Comparison of ENCODE assay signal across 8 mouse cellular contexts in the genomic region with DNA sequence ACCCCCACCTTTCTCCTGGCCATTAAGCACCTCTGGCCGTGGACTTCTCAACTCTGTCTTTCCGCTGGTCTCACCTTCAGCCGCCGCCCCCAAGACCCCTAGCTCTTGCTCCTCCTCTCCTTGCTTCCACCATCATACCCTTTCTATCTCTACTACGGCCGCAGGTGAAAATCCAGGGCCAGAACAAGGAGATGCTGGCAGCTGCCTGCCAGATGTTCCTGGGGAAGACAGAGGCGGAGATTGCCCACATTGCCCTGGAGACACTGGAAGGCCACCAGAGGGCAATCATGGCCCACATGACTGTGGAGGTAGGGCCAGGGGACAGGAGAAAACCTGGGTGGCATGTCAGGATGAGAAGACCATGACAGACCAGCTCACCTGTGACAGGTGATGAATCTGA. TPM values are rescaled to one million over a fixed set of nuclear protein-coding genes. Genes with fewer than 3 reads are reported as not detected.
DNase-seq lines count a peak whose midpoint lies in the region; ATAC-seq lines count a peak whose summit lies in the region.

No protein-coding gene starts in this region.

- no peak for DNase-seq in heart, postnatal 14 days
- peak; percentile 42 for DNase-seq in ES-CJ7 (ENCODE audit: low read depth, low spot score)
- DNase-seq in liver, embryonic 11.5 days (ENCODE audit: low spot score), result no peak
- DNase-seq in ovary, postnatal 14 days (ENCODE audit: low spot score), result no peak

- no peak overlapping the region; the same call in 1 of the 2 replicates for H3K4me3 ChIP-seq in heart, embryonic 11.5 days (ENCODE audit: low read depth, low read length)
- peak overlapping the region; percentile 70 for H3K4me3 ChIP-seq in forebrain, embryonic 12.5 days (replicated peaks)
- peak overlapping the region; percentile 79 for H3K4me3 ChIP-seq in liver, embryonic 11.5 days (ENCODE audit: low read depth, low read length)

- peak overlapping the region; percentile 98 for H3K4me2 ChIP-seq in heart, embryonic 11.5 days
- H3K4me2 ChIP-seq in forebrain, embryonic 12.5 days, result peak overlapping the region; percentile 81
- H3K4me2 ChIP-seq in liver, embryonic 11.5 days, result peak overlapping the region; percentile 100

- peak overlapping the region; percentile 79; the same call in 1 of the 2 replicates for H3K9ac ChIP-seq in heart, embryonic 11.5 days (ENCODE audit: low read depth, low read length)
- no peak overlapping the region for H3K9ac ChIP-seq in forebrain, embryonic 12.5 days
- H3K9ac ChIP-seq in liver, embryonic 11.5 days (ENCODE audit: low read depth, low read length), result peak overlapping the region; percentile 83

- 62% methylated on average over 7 of the region's 7 CpGs for WGBS in heart, embryonic 11.5 days (ENCODE audit: insufficient replicate concordance)
- 69% methylated on average over 7 of the region's 7 CpGs for WGBS in forebrain, embryonic 12.5 days
- WGBS in liver, embryonic 11.5 days, result 61% methylated on average over 7 of the region's 7 CpGs

- no peak for ATAC-seq in heart, embryonic 11.5 days (replicated peaks; ENCODE audit: insufficient number of reproducible peaks, low FRiP score, low TSS enrichment)
- no peak for ATAC-seq in forebrain, embryonic 12.5 days (ENCODE audit: low FRiP score)
- no peak for ATAC-seq in liver, embryonic 11.5 days (replicated peaks; ENCODE audit: low FRiP score)
- no peak for ATAC-seq in granulocyte monocyte progenitor cell, adult 5-6 weeks (replicated peaks; ENCODE audit: poor library complexity, severe bottlenecking)
- no peak for ATAC-seq in activated CD4-positive, CD25-positive, alpha-beta regulatory T cell, adult 4 months

- no peak overlapping the region for H3K27ac ChIP-seq in heart, embryonic 11.5 days (ENCODE audit: low read depth, low read length)
- H3K27ac ChIP-seq in forebrain, embryonic 12.5 days, result no peak overlapping the region
- H3K27ac ChIP-seq in liver, embryonic 11.5 days (ENCODE audit: low read depth, low read length), result peak overlapping the region; percentile 97

- no peaks in the 10 kb centered on the region for H3K9me3 ChIP-seq in heart, embryonic 11.5 days (replicated peaks; ENCODE audit: control insufficient read depth, low read length)
- no peaks in the 10 kb centered on the region for H3K9me3 ChIP-seq in forebrain, embryonic 12.5 days
- H3K9me3 ChIP-seq in liver, embryonic 11.5 days (ENCODE audit: control insufficient read depth, low read length), result no peaks in the 10 kb centered on the region

- peaks cover 8% of the 10 kb centered on the region; the same call in 1 of the 2 replicates for H3K4me1 ChIP-seq in heart, embryonic 11.5 days (ENCODE audit: control insufficient read depth, insufficient read depth, low read length)
- peaks cover 35% of the 10 kb centered on the region for H3K4me1 ChIP-seq in forebrain, embryonic 12.5 days
- H3K4me1 ChIP-seq in liver, embryonic 11.5 days (replicated peaks; ENCODE audit: control insufficient read depth, insufficient read depth, low read length), result peaks cover 30% of the 10 kb centered on the region

- peaks cover 19% of the 10 kb centered on the region for H3K36me3 ChIP-seq in heart, embryonic 11.5 days (ENCODE audit: control insufficient read depth, insufficient read depth, low read length)
- H3K36me3 ChIP-seq in forebrain, embryonic 12.5 days (replicated peaks), result peaks cover 35% of the 10 kb centered on the region
- peaks cover 20% of the 10 kb centered on the region for H3K36me3 ChIP-seq in liver, embryonic 11.5 days (ENCODE audit: control insufficient read depth, insufficient read depth, low read length)

- intact Hi-C loops in heart, postnatal 14 days (cut with DNase I), result no loop called here

- H3K27me3 ChIP-seq in heart, embryonic 11.5 days (ENCODE audit: control insufficient read depth, insufficient read depth, low read length), result 0 out of 2 replicates have a peak, but pooled peaks cover 2% of the 10 kb centered on the region
- H3K27me3 ChIP-seq in forebrain, embryonic 12.5 days, result peaks cover 13% of the 10 kb centered on the region
- H3K27me3 ChIP-seq in liver, embryonic 11.5 days (replicated peaks; ENCODE audit: control insufficient read depth, insufficient read depth, low read length), result 0 out of 2 replicates have a peak, but pooled peaks cover 4% of the 10 kb centered on the region

RNA-seq across cellular contexts. Expression of gene Flot1, which starts 1.4 kb away (rescaled TPM):
- polyA plus RNA-seq in heart, embryonic 11.5 days (2014; fragmentation: Nextera tagmentation; extraction: Ambion mirVana), result 71.3 and 74.0 TPM in 2 replicates
- total RNA-seq in heart, postnatal 14 days (2021), result 100 to 1,000 TPM; 108 to 111 TPM
- 53.7 and 56.0 TPM in 2 replicates for polyA plus RNA-seq in forebrain, embryonic 12.5 days (2016; fragmentation: Nextera tagmentation; extraction: Ambion mirVana)
- 59.3 and 67.8 TPM in 2 replicates for polyA plus RNA-seq in liver, embryonic 11.5 days (2014; fragmentation: Nextera tagmentation; extraction: Ambion mirVana)
- total RNA-seq in granulocyte monocyte progenitor cell, adult 5-6 weeks (2014; fragmentation: Nextera tagmentation), result 66.8 and 109 TPM in 2 replicates
- 58.3 and 63.6 TPM in 2 replicates for total RNA-seq in granulocyte monocyte progenitor cell, adult 5-6 weeks (2017)
- polyA plus RNA-seq in activated CD4-positive, CD25-positive, alpha-beta regulatory T cell, adult 4 months (2017; shearing (Covaris generic)), result 10 to 100 TPM; 19.9 to 22.9 TPM

RNA-seq across cellular contexts. Expression of gene Ier3, which starts 2.9 kb away (rescaled TPM):
- 13.2 and 17.0 TPM in 2 replicates for polyA plus RNA-seq in heart, embryonic 11.5 days (2014; fragmentation: Nextera tagmentation; extraction: Ambion mirVana)
- total RNA-seq in heart, postnatal 14 days (2021), result 10 to 100 TPM; 23.9 to 27.8 TPM
- 4.9 and 5.3 TPM in 2 replicates for polyA plus RNA-seq in forebrain, embryonic 12.5 days (2016; fragmentation: Nextera tagmentation; extraction: Ambion mirVana)
- polyA plus RNA-seq in liver, embryonic 11.5 days (2014; fragmentation: Nextera tagmentation; extraction: Ambion mirVana), result 9.4 and 9.9 TPM in 2 replicates
- total RNA-seq in granulocyte monocyte progenitor cell, adult 5-6 weeks (2014; fragmentation: Nextera tagmentation), result 4.6 and 18.1 TPM in 2 replicates
- total RNA-seq in granulocyte monocyte progenitor cell, adult 5-6 weeks (2017), result 44.3 and 53.7 TPM in 2 replicates
- under 1 TPM; 0.60 TPM for polyA plus RNA-seq in activated CD4-positive, CD25-positive, alpha-beta regulatory T cell, adult 4 months (2017; shearing (Covaris generic))

RNA-seq across cellular contexts. Expression of gene Tubb5, which starts 13.7 kb away (rescaled TPM):
- 855 and 931 TPM in 2 replicates for polyA plus RNA-seq in heart, embryonic 11.5 days (2014; fragmentation: Nextera tagmentation; extraction: Ambion mirVana)
- total RNA-seq in heart, postnatal 14 days (2021), result 100 to 1,000 TPM; 134 to 183 TPM
- 1,541 and 1,619 TPM in 2 replicates for polyA plus RNA-seq in forebrain, embryonic 12.5 days (2016; fragmentation: Nextera tagmentation; extraction: Ambion mirVana)
- polyA plus RNA-seq in liver, embryonic 11.5 days (2014; fragmentation: Nextera tagmentation; extraction: Ambion mirVana), result 843 and 854 TPM in 2 replicates
- 640 and 699 TPM in 2 replicates for total RNA-seq in granulocyte monocyte progenitor cell, adult 5-6 weeks (2014; fragmentation: Nextera tagmentation)
- total RNA-seq in granulocyte monocyte progenitor cell, adult 5-6 weeks (2017), result 874 and 1,022 TPM in 2 replicates
- polyA plus RNA-seq in activated CD4-positive, CD25-positive, alpha-beta regulatory T cell, adult 4 months (2017; shearing (Covaris generic)), result 100 to 1,000 TPM; 410 to 652 TPM

RNA-seq across cellular contexts. Expression of gene Mdc1, which starts 16.9 kb away (rescaled TPM):
- polyA plus RNA-seq in heart, embryonic 11.5 days (2014; fragmentation: Nextera tagmentation; extraction: Ambion mirVana), result 19.0 and 19.5 TPM in 2 replicates
- 10 to 100 TPM; 12.9 to 13.5 TPM for total RNA-seq in heart, postnatal 14 days (2021)
- polyA plus RNA-seq in forebrain, embryonic 12.5 days (2016; fragmentation: Nextera tagmentation; extraction: Ambion mirVana), result 22.3 and 26.1 TPM in 2 replicates
- 19.6 and 23.3 TPM in 2 replicates for polyA plus RNA-seq in liver, embryonic 11.5 days (2014; fragmentation: Nextera tagmentation; extraction: Ambion mirVana)
- total RNA-seq in granulocyte monocyte progenitor cell, adult 5-6 weeks (2014; fragmentation: Nextera tagmentation), result 103 and 159 TPM in 2 replicates
- 23.7 and 28.6 TPM in 2 replicates for total RNA-seq in granulocyte monocyte progenitor cell, adult 5-6 weeks (2017)
- 1 to 10 TPM; 4.1 to 6.4 TPM for polyA plus RNA-seq in activated CD4-positive, CD25-positive, alpha-beta regulatory T cell, adult 4 months (2017; shearing (Covaris generic))

RNA-seq across cellular contexts. Expression of gene Nrm, which starts 36.7 kb away (rescaled TPM):
- polyA plus RNA-seq in heart, embryonic 11.5 days (2014; fragmentation: Nextera tagmentation; extraction: Ambion mirVana), result 44.5 and 48.1 TPM in 2 replicates
- total RNA-seq in heart, postnatal 14 days (2021), result 1 to 10 TPM; 3.8 to 6.0 TPM
- 56.2 and 60.5 TPM in 2 replicates for polyA plus RNA-seq in forebrain, embryonic 12.5 days (2016; fragmentation: Nextera tagmentation; extraction: Ambion mirVana)
- 40.9 and 45.4 TPM in 2 replicates for polyA plus RNA-seq in liver, embryonic 11.5 days (2014; fragmentation: Nextera tagmentation; extraction: Ambion mirVana)
- 66.8 and 88.9 TPM in 2 replicates for total RNA-seq in granulocyte monocyte progenitor cell, adult 5-6 weeks (2014; fragmentation: Nextera tagmentation)
- 41.5 and 46.0 TPM in 2 replicates for total RNA-seq in granulocyte monocyte progenitor cell, adult 5-6 weeks (2017)
- polyA plus RNA-seq in activated CD4-positive, CD25-positive, alpha-beta regulatory T cell, adult 4 months (2017; shearing (Covaris generic)), result 10 to 100 TPM; 38.4 to 44.7 TPM
